Mouse (Mus musculus) forelimb bud, embryonic 11.5 days (tissue): ENCODE results near the gene Gatd1.
"Not testable (repeated sequence)": the region's sequence is repeated elsewhere in the genome, so short reads cannot be mapped to it uniquely, and the experiment has no call there.

Experiments used
- DNase-seq: peaks from one replicate; pipeline ENCODE4 v3.0.0-alpha.2; 2012; ENCODE audit warnings: low read depth, low spot score

Gene Gatd1

GRCm38 (mm10) chr7:141429310-141429709 lies 15.4 kb upstream of the Gatd1 start, which contains the start of gene Cend1:
Gene Cend1, minus strand, starts transcription at chr7:141429491.
- DNase-seq = peak; percentile 77

DNA sequence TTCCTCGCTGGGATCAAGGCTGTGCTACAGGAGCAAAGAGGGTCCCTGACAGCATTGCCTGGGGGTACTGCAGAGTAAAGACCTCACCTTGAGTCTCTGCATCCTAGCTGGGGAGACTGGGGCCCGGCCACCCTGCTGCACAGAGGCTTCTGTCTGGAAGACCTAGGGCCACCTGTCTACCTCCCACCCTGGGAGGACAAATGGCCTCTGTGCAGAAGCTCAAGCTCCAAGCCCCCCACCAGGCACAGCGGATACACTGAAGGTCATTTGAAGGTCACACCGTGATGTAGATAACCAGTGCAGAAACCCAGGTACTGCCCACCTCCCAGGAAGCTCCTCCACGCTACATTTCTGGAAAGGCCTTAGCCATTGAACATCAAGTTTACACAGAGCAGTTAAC lies 14.8 kb upstream of the Gatd1 start:
- no peak for DNase-seq

DNA sequence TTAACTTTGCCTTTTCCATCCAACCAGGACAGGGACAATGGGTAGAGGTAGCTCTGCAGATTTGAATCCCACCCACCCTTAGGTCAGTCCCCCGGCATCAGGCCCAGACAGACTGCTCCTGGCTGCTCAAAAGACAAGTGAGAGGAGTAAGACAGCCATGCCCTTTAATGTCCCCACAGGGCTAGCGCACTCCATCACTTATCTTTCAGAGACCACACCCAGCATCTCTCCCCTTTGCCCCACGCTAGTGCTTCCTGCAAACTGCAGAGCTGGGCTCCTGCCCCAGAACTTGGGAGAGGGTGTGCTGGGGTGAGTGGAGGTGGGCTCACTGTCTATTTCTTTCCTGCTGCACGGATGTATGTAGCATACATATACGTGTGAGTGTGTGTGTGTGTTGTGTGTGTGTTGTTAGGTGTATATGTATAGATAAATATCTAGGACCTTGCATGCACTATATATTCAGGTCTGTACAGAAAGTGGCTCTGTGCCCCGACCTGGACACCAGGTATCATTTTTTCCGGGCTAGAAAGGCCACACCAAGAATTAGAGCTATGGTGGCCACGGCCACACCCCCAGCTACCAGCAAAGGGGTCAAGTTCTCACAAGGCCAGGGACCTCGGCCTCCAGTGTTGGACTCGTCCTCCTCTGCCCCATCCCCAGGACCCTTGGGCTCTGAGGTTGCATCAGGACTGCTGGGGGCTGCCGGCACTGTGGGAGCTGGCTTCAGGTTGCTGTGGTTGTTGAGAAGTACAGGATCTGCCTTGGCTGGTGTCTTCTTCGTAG lies 13.2 kb upstream of the Gatd1 start:
- DNase-seq = no peak

DNA sequence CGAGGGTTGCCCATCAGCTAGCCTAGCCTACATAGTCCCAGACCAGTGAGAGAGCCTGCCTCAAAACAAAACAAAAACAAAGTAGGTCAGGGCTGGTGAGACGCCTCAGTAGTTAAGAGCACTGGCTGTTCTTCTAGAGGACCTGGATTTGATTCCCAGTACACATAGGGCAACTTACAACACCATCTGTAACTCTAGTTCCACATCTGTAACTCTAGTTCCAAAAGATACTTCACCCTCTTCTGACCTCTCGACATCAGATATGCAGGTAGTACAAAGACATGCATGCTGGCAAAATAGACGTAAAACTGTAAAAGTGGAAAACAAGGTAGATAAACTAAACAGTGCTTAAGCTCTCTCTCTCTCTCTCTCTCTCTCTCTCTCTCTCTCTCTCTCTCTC lies 9.9 kb upstream of the Gatd1 start:
- no peak for DNase-seq

- DNase-seq = no peak
Measured at GRCm38 (mm10) chr7:141420030-141420702, 6.2 kb upstream of the Gatd1 start.

- no peak for DNase-seq
Measured at GRCm38 (mm10) chr7:141418970-141419369, 5.0 kb upstream of the Gatd1 start.

DNA sequence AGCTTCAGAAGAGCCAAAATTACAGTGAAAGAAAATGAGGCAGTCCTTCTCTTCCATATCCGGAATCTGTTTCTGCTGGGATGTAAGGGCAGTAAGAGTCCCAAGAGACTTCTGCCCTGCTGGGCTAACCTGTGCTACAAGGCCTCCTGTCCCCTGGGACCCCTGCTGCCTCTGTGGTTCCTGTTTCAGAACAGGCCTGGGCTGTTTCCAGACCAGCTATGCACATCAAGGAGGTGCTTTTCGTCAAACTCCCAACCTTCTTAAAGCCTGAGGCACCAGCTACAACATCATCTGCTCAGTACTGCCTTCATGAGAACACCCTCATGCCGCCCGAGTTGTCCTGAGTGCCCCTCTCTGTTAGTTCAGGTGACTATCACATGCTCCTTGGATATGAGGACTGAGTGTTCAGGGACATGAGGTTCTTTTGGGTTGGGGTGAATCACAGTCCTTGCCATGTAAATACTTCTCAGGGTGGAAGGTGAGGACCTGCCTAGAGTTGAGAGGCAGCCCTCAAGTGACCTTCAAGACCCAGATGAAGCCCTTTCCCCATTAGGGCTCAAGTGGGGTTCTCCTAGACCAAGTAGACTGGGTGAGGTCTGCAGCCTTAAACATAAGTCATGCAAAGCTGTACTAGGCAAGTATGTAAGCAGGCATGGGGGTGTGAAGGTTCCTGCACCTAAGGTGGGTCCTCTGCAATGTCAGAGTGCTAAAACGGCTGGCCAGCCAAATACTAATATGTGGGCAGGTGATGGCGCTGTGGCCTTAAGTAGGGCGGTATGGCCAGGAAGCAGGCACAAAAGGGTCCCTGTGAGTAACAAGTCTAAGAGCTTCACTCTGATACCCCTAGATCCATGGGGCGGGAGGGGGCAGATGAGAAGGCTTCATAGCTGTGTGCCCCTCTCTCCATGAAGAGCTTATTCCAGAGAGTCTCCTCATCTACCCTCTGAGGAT lies 4.1 kb upstream of the Gatd1 start:
- no peak for DNase-seq

DNA sequence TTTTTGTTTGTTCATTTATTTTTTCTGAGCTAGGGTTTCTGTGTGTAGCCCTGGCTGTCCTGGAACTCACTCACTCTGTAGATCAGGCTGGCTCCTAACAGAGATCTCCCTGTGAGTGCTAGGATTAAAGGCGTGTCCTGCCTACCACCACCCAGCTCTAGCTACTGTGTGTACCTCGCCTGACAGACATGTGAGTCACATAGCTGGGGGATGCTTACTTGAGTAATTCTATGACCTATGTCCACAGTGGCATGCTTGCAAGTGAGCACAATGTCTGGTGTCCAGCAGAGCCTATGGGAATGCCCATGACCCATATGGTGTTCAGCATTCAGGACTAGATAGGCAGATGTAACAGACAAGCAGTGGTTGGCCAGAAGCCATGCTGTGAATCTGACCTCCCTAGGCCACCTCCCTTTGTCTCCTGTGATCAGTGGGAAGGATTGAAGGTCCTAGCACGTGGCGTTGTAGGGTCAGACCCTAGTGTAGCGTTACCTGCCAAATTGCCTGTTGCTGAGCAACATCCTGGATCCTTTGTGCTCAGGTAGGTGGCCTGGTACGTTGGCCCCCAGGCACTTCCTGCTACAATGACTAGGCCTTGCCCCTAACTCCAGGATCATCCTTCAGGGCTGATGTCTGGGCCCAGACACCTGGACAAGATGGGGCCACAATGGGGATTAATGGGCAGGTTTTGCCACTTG lies 2.4 kb upstream of the Gatd1 start:
- no peak for DNase-seq

DNA sequence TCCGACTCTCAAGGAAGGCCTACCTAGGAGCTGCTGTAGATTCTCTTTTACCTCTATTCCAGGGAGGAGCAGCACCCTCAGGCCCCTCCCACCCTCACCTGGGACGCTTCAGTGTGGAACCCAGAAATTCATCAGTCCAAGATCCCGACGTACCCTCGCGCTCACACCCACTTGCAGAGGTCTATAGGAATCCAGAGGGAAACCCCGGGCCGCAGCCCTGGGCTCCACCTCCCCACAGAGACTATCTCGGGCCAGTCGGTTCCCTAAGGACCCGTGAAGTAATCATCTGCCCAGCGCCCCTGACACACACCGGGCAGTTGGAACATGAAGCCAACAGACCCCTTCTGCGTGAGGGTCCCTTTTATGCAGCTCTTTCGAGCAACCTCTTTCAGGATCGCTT lies 605 bp downstream of the Gatd1 start:
- DNase-seq = no peak

DNA sequence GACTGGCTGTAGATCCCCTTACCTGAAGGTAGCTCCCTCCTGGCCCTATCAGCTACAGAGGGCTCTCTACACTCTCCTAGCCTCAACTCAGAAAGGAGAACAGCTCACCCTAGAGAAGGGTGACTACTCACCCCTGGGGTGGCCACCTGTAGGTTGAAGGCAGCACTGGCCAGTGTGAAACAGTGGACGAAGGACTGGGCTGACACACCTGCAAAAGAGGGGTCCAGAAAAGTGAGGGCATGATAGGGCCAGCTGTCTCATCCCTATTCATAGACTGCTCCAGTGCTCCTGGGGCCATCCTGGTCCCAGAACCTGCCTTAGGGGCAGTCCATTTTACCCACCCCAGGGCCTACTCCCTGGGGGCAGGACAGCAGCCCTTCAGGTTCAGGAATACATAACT lies 2.3 kb downstream of the Gatd1 start:
- DNase-seq = no peak

DNA sequence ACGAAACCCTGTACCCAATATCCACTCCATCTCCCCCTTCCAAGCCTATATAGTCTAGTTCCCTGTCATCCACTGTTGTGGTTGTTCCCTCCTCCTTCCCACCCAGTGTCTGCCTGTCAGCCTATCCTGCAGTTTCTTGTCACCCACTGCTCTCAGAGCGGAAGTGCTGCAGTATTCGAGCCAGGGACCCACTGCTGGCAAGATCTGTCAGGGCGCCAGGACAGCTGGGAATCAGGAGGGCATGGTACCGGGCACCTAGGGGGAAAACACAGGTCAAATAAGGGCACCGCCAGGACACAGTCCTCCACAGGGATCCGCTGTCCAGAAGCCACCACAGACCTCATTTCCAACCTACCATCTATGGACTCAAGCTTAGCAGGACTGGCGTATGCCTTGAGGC lies 3.3 kb downstream of the Gatd1 start:
- no peak for DNase-seq

GRCm38 (mm10) chr7:141408833-141409232 lies 5.1 kb downstream of the Gatd1 start:
- peak; percentile 81 for DNase-seq

DNA sequence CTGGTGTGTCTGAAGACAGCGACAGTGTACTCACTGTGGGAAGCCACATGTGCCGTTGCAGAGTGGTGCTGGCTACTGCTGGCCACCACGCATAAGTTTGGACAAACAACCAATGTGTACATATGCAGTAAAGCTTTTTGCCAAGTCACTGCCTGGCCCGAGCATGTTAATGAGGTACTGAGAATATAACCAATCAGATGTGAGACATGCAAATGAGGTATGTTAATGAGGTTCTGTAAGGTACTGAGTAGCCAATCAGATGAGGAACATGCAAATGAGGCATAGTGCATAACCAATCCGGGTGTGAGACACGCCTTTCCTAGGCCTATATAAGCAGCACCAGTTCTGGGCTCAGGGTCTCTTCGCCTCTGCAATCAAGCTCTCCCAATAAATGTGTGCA lies 6.3 kb downstream of the Gatd1 start:
- not testable (repeated sequence) for DNase-seq

GRCm38 (mm10) chr7:141405466-141405865 lies 8.5 kb downstream of the Gatd1 start:
- no peak for DNase-seq

- peak; percentile 43 for DNase-seq
Measured at GRCm38 (mm10) chr7:141403305-141403704, 10.6 kb downstream of the Gatd1 start.

DNA sequence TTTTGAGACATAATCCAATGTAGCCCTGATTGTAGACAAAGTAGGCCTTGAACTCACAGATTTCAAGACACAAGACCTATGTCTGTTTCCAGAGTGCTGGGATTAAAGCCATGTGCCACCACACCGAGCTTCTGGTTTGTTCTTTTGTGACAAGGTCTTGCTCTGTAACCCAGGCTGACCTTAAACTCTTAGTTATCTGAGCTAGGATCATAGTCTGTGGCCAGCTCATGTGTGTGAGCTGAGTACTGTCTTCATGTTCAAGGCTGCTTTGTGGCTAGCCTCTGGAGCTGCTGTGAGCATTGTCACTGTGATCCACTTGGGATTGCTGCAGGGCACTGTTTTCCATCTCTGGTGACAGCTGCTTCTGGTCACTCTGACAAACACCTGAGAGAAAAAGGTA lies 18.6 kb downstream of the Gatd1 start:
- DNase-seq = no peak

- DNase-seq = peak; percentile 74
Measured at GRCm38 (mm10) chr7:141394771-141395170, 19.2 kb downstream of the Gatd1 start.

DNA sequence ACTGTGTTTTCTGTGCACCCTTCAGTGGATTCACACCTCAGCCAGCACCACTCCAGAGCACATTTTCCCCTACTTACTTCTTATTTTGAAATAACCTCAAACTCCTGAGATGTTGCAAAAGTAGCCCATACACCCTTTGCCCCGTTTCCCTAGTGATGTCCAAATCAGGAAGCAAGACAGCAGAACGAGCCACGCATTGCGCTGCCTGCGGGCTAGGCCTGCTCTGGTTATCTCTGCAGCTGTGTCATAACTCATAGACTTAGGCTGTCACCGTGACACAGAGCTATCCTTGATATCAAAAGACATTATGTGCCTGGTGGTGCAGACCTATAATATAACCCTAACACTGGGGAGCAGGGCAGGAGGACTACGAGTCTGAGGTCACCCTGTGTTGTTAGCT lies 19.8 kb downstream of the Gatd1 start:
- no peak for DNase-seq

GRCm38 (mm10) chr7:141392552-141393222 lies 21.2 kb downstream of the Gatd1 start:
- no peak for DNase-seq

DNA sequence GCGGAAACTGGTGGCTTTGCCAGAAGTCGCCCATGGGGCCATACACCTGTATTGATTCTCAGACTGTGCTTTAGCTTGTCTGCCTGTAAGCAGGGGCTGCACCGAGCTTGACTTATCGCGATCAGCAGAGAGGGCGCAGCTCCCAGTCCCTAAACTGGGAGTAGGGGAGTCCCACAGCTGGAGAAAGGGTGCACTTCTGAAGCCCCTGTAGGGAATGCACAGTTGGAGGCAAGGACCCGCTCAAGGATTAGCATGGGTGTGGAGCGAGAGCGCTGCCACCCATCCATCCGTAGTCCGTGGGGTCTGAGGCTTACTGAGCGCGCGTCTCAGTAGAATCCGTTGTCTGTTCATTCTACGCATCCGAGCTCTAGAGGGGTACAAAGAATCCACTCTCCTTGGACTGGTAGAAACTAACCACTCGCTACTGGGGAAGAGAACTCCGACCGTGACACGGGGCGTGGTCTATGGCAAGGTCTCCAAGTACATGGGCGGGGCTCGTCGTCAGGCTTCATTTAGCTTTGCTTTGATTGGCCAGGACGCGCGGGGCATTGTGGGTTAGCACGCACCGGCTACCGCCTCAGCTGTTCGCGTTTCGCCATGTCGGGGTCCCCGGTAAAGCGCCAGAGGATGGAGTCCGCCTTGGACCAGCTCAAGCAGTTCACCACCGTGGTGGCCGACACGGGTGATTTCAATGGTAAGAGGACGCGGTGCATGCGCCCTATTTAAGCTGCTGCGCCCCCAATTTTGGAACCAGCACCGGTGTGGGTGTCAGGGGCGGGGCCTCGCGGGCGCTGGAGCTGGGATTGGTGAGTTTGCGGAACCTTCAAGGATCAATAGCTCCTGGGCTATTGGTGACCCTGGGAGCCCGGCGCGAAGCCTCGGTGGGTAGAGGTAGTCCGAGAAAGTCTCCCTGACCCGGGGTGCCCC lies 22.0 kb downstream of the Gatd1 start, which contains the start of gene Taldo1:
Gene Taldo1, plus strand, starts transcription at position 575 of the 927 bp plus-strand sequence.
- peak; percentile 92 for DNase-seq
